Mouse (Mus musculus): ENCODE measurements around the gene Tnik. TPM values are rescaled to one million over a fixed set of nuclear protein-coding genes. Genes with fewer than 3 reads are reported as not detected.

The Tnik gene
- polyA plus RNA-seq, 1 experiment from 2014 or later: 7.1 TPM

DNA sequence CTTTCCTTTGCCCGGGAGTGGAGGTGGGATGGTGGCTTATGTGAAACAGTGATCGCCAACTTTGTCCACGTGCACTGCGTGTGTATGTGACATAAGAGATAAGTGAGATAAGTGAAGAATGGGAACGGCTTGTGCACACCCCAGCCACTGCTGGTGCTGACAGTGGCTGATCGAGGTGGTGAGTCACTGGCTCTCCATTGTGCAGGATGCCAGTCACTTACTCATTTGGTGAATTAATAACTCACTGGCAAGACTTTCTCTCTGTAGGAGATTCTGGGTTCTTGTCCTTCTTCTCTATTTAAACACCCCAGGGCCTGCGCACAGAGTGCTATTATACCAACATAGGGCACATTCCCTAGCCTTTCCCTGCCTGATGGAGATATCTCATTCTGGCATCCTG, 458.8 kb downstream of the Tnik start:
- no peak overlapping the region for H3K4me3 ChIP-seq
- no peaks in the 10 kb centered on the region for H3K36me3 ChIP-seq
- no peaks in the 10 kb centered on the region for H3K27me3 ChIP-seq
- WGBS: 90% methylated on average over 7 of the region's 7 CpGs
- ATAC-seq (ENCODE audit: insufficient number of reproducible peaks, low FRiP score, low TSS enrichment, low read depth): no peak
- H3K9me3 ChIP-seq: no peaks in the 10 kb centered on the region
- no peak overlapping the region for H3K4me2 ChIP-seq
- H3K4me1 ChIP-seq: no peaks in the 10 kb centered on the region
- no peak overlapping the region for H3K27ac ChIP-seq
- no peak overlapping the region for H3K9ac ChIP-seq

DNA sequence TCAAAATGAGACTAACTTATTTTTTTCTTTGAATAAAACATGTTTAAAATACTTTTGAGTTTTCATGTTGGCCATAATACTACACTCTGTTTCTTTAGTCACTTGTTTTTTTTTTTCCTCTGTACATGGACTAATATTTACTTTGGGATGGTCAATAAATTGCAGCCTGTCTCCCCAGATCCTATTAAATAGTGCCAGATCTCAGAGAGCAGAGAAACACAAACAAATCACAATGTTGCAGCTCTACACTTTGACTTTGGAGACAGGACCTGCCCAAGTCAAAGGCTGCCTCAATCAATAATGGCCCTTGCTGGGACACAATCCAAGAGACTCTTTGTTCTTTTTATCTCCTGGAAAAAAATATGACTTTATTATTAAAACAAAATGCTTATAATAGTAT, 459.5 kb downstream of the Tnik start:
- no peak overlapping the region for H3K9ac ChIP-seq
- H3K4me2 ChIP-seq: no peak overlapping the region
- no peaks in the 10 kb centered on the region for H3K9me3 ChIP-seq
- no peaks in the 10 kb centered on the region for H3K27me3 ChIP-seq
- no peaks in the 10 kb centered on the region for H3K36me3 ChIP-seq
- H3K4me1 ChIP-seq: no peaks in the 10 kb centered on the region
- H3K27ac ChIP-seq: no peak overlapping the region
- ATAC-seq (ENCODE audit: insufficient number of reproducible peaks, low FRiP score, low TSS enrichment, low read depth): no peak
- H3K4me3 ChIP-seq: no peak overlapping the region

DNA sequence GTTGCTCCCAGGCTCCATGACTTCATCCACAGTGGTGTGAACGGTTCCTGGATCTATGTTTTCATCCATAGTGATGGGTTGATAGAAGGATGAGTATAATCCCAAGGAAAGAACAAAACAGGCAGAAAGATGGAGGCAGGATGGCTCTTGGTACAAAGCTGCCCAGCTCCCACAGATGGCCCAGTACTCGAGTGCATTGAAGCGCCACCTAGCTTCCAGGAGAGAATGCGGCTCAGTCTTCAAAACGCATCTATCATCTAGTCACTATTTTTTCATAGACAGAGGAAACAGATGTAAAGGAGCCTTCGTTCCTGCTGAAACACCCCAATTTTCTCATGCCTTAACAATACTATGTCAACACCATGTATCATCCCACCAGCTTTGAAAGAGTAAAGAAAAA, 460.5 kb downstream of the Tnik start:
- Histone ChIP-seq H3K36me3 (no peaks in the 10 kb centered on the region), H3K4me1 (no peaks in the 10 kb centered on the region), H3K4me2 (no peak overlapping the region), H3K9me3 (no peaks in the 10 kb centered on the region), H3K27me3 (no peaks in the 10 kb centered on the region), H3K4me3 (no peak overlapping the region), H3K9ac (no peak overlapping the region), H3K27ac (no peak overlapping the region)
- 66% methylated on average over 6 of the region's 6 CpGs for WGBS
- no peak for ATAC-seq (ENCODE audit: insufficient number of reproducible peaks, low FRiP score, low TSS enrichment, low read depth)

DNA sequence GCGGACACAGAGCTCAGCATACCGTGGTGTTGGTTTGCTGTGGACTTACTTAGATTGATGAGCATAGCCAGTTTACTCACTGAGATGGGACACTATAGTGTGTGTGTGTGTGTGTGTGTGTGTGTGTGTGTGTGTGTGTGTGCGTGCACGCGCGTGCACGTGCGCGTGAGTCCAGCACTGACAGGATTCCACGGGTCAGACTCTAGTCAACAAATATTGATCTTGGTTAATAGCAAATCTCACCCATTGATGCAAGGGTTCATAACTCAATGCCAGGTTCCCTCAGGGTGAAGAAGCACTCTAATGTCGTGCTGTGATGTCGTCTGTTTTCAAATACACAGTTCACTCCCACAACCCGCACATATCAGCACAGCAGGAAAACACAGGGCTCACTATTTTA, 462.2 kb downstream of the Tnik start:
- no peaks in the 10 kb centered on the region for H3K27me3 ChIP-seq
- no peak overlapping the region for H3K4me2 ChIP-seq
- 93% methylated on average over 13 of the region's 13 CpGs for WGBS
- H3K36me3 ChIP-seq: no peaks in the 10 kb centered on the region
- H3K27ac ChIP-seq: no peak overlapping the region
- no peaks in the 10 kb centered on the region for H3K9me3 ChIP-seq
- no peak for ATAC-seq (ENCODE audit: insufficient number of reproducible peaks, low FRiP score, low TSS enrichment, low read depth)
- H3K4me1 ChIP-seq: no peaks in the 10 kb centered on the region
- H3K9ac ChIP-seq: no peak overlapping the region
- no peak overlapping the region for H3K4me3 ChIP-seq

Small RNA genes within 50 kb of the gene (microRNA-seq; reads per million reads assigned to microRNA genes)
- gene Mir466q: not detected

Measured in limb, embryonic 15.5 days (tissue).